Mouse (Mus musculus) heart, adult 2 months (tissue): ENCODE results near the gene Efna1.

Experiments
- CTCF ChIP-seq: fragments of 200-600 bp; IDR thresholded peaks from 2 replicates; pipeline ENCODE4 v1.8.1; 2022; ENCODE audit warnings: antibody characterized with exemption, mild to moderate bottlenecking, moderate library complexity
- POLR2A ChIP-seq: fragments of 200-500 bp; IDR thresholded peaks from 2 replicates; pipeline ENCODE4 v1.6.1; 2011; ENCODE audit warnings: mild to moderate bottlenecking, low read depth, low read length, control low read depth; ENCODE audit not compliant: insufficient read depth

- TF ChIP-seq CTCF (no peak), POLR2A (no peak)
Measured at GRCm38 (mm10) chr3:89304440-89304839, 23.5 kb upstream of the Efna1 start.
